Mouse (Mus musculus) ES-E14 (cell line): Measurements from ENCODE around the gene P4ha2.

ENCODE experiments used
- HCFC1 ChIP-seq: IDR thresholded peaks from 2 replicates; pipeline ENCODE4 v1.6.1; 2012; ENCODE audit warnings: low read length, inconsistent platforms, borderline replicate concordance; ENCODE audit not compliant: insufficient read depth
- MAFK ChIP-seq: IDR thresholded peaks from 2 replicates; pipeline ENCODE4 v1.6.1; 2014; ENCODE audit warnings: mild to moderate bottlenecking, low read depth, low read length, inconsistent platforms; ENCODE audit not compliant: insufficient read depth

DNA sequence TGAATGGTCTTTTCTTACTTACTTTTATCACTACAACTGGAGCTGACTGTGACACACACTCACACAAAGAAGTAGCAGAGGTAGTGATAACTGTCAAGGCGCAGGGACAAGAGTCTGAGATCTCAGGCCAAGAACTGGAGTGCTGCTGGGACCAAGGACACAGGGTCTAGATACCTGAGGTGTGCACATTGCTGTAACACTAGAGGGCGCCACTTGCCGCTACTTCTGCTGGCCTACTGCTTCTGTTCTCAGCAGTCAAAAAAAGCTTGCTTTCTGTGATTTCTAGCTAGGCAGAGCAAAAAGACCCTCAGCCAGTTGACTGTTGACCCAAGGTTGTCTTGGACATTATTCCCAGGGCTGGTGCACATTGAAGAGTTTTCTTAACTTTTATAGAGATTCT, 45.0 kb downstream of the P4ha2 start:
- TF ChIP-seq HCFC1, result no peak
- TF ChIP-seq MAFK, result no peak
